Comparison of ENCODE assay signal across 8 mouse cellular contexts in the genomic region with DNA sequence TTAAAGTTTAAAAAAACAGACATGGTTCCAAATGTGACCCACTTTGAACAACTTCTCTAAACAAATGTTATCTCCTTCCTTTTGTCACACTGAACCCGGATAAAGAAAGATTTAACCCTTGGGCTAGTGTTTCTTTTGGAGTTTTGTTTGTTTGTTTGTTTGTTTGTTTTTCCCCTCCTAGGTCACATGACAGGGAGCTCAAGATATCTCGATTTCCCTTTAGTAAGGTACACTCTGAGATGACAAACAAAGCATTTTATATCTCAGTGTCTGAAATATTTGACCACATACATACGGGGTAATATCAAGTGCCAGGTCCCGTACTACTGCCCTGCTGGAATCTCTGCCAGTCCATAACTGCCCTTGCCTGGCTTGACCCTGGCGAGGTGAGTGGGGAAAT. TPM values are rescaled to one million over a fixed set of nuclear protein-coding genes. Genes with fewer than 3 reads are reported as not detected.
DNase-seq lines count a peak whose midpoint lies in the region; ATAC-seq and TF ChIP-seq lines count a peak whose summit lies in the region.

No protein-coding gene starts in this region.

- 17% methylated on average over 5 of the region's 5 CpGs for WGBS in liver, embryonic 14.5 days (ENCODE audit: insufficient replicate concordance)

- no peak overlapping the region for H3K27ac ChIP-seq in liver, embryonic 14.5 days

- DNase-seq in liver, embryonic 14.5 days (ENCODE audit: low read depth in 3 of 3, low spot score in 3 of 3), result no peak
- DNase-seq in cerebellum, postnatal 10 days, result no peak
- DNase-seq in spleen, postnatal 36 days (ENCODE audit: low spot score in 2 of 2), result no peak
- no peak for DNase-seq in layer of hippocampus, postnatal 10 days (ENCODE audit: low spot score in 2 of 2)

- H3K4me1 ChIP-seq in erythroblast, embryonic 14.5 days (ENCODE audit: control insufficient read depth), result peaks cover 16% of the 10 kb centered on the region
- H3K4me1 ChIP-seq in megakaryocyte, embryonic 14.5 days, result peaks cover 15% of the 10 kb centered on the region
- H3K4me1 ChIP-seq in liver, embryonic 14.5 days (replicated peaks; ENCODE audit: control insufficient read depth in 2 of 2, insufficient read depth in 2 of 2, low read length in 1 of 2), result peaks cover 3 to 6% of the 10 kb centered on the region in 2 experiments; a peak in 2 of 4 replicates

- peak overlapping the region; percentile 68 for H3K4me3 ChIP-seq in erythroblast, embryonic 14.5 days (replicated peaks)
- peak overlapping the region; percentile 90 for H3K4me3 ChIP-seq in megakaryocyte, embryonic 14.5 days (replicated peaks)
- H3K4me3 ChIP-seq in liver, embryonic 14.5 days (ENCODE audit: insufficient read depth in 1 of 2, low read depth in 2 of 2, low read length in 2 of 2), result peak overlapping the region; percentile 33 to 53; a peak in 3 of 4 replicates

- no peak for TF ChIP-seq CTCF in liver, embryonic 14.5 days (IDR thresholded peaks at IDR 0.05; ENCODE audit: low read depth)

- TF ChIP-seq EP300 in liver, embryonic 14.5 days (IDR thresholded peaks at IDR 0.05; ENCODE audit: low read depth), result no peak

- no peaks in the 10 kb centered on the region for H3K36me3 ChIP-seq in erythroblast, embryonic 14.5 days (ENCODE audit: control insufficient read depth)
- H3K36me3 ChIP-seq in megakaryocyte, embryonic 14.5 days (replicated peaks; ENCODE audit: low read length), result no peaks in the 10 kb centered on the region
- no peaks in the 10 kb centered on the region for H3K36me3 ChIP-seq in liver, embryonic 14.5 days (replicated peaks; ENCODE audit: control insufficient read depth, insufficient read depth, low read depth)

- no peaks in the 10 kb centered on the region for H3K27me3 ChIP-seq in erythroblast, embryonic 14.5 days (ENCODE audit: control insufficient read depth)
- H3K27me3 ChIP-seq in megakaryocyte, embryonic 14.5 days (replicated peaks), result peaks cover 1% of the 10 kb centered on the region
- no peaks in the 10 kb centered on the region for H3K27me3 ChIP-seq in liver, embryonic 14.5 days (ENCODE audit: control insufficient read depth, insufficient read depth, low read length)

- ATAC-seq in erythroblast, adult 5-6 weeks (replicated peaks; ENCODE audit: low FRiP score, poor library complexity, severe bottlenecking), result no peak
- no peak for ATAC-seq in megakaryocyte, adult 5-6 weeks (ENCODE audit: poor library complexity, severe bottlenecking)
- no peak for ATAC-seq in liver, embryonic 14.5 days (ENCODE audit: insufficient read depth)

- H3K9ac ChIP-seq in liver, embryonic 14.5 days (replicated peaks), result peak overlapping the region; percentile 47

- H3K4me2 ChIP-seq in liver, embryonic 14.5 days (ENCODE audit: low read depth), result peak overlapping the region; percentile 76

- H3K9me3 ChIP-seq in erythroblast, embryonic 14.5 days (ENCODE audit: control insufficient read depth, low read length), result no peaks in the 10 kb centered on the region
- no peaks in the 10 kb centered on the region for H3K9me3 ChIP-seq in megakaryocyte, embryonic 14.5 days
- no peaks in the 10 kb centered on the region for H3K9me3 ChIP-seq in liver, embryonic 14.5 days (ENCODE audit: control insufficient read depth, low read length)

RNA-seq across cellular contexts. Expression of a gene that starts 49.9 kb away (rescaled TPM):
- 12.4 and 21.9 TPM in 2 replicates for polyA plus RNA-seq in erythroblast, embryonic 14.5 days (2012)
- total RNA-seq in erythroblast, adult 5-6 weeks (2015; ENCODE audit: low replicate concordance), result 215 and 279 TPM in 2 replicates
- 157 and 261 TPM in 2 replicates for total RNA-seq in erythroblast, adult 5-6 weeks (2017; ENCODE audit: low replicate concordance)
- 74.1 and 174 TPM in 2 replicates for polyA plus RNA-seq in megakaryocyte, embryonic 14.5 days (2012; ENCODE audit: insufficient read depth, low replicate concordance)
- 322 and 378 TPM in 2 replicates for total RNA-seq in megakaryocyte, adult 5-6 weeks (2015)
- 273 and 294 TPM in 2 replicates for total RNA-seq in megakaryocyte, adult 5-6 weeks (2017)
- polyA plus RNA-seq in liver, embryonic 14.5 days (2012; rRNA removed), result 3.4 and 9.6 TPM in 2 replicates
- polyA plus RNA-seq in liver, embryonic 14.5 days (2014; fragmentation: Nextera tagmentation; extraction: Ambion mirVana), result 18.0 and 22.9 TPM in 2 replicates
- total RNA-seq in layer of hippocampus, postnatal 10 days (2021), result 10 to 100 TPM; 52.5 to 64.9 TPM

RNA-seq across cellular contexts. Expression of a gene that starts 50.1 kb away (rescaled TPM):
- polyA plus RNA-seq in erythroblast, embryonic 14.5 days (2012), result 9,149 and 11,620 TPM in 2 replicates
- total RNA-seq in erythroblast, adult 5-6 weeks (2015; ENCODE audit: low replicate concordance), result 40.2 and 52.7 TPM in 2 replicates
- 924 and 2,814 TPM in 2 replicates for total RNA-seq in erythroblast, adult 5-6 weeks (2017; ENCODE audit: low replicate concordance)
- 10,971 and 11,665 TPM in 2 replicates for polyA plus RNA-seq in megakaryocyte, embryonic 14.5 days (2012; ENCODE audit: insufficient read depth, low replicate concordance)
- 111 and 142 TPM in 2 replicates for total RNA-seq in megakaryocyte, adult 5-6 weeks (2015)
- total RNA-seq in megakaryocyte, adult 5-6 weeks (2017), result 857 and 1,070 TPM in 2 replicates
- 88.3 and 95.9 TPM in 2 replicates for polyA plus RNA-seq in liver, embryonic 14.5 days (2012; rRNA removed)
- 6,830 and 6,963 TPM in 2 replicates for polyA plus RNA-seq in liver, embryonic 14.5 days (2014; fragmentation: Nextera tagmentation; extraction: Ambion mirVana)
- 10 to 100 TPM; 67.2 to 82.7 TPM for total RNA-seq in layer of hippocampus, postnatal 10 days (2021)

RNA-seq across cellular contexts. Expression of a gene that starts 51.4 kb away (rescaled TPM):
- polyA plus RNA-seq in erythroblast, embryonic 14.5 days (2012), result 0.78 and 5.7 TPM in 2 replicates
- 6.9 and 21.5 TPM in 2 replicates for total RNA-seq in erythroblast, adult 5-6 weeks (2015; ENCODE audit: low replicate concordance)
- 699 and 712 TPM in 2 replicates for total RNA-seq in erythroblast, adult 5-6 weeks (2017; ENCODE audit: low replicate concordance)
- polyA plus RNA-seq in megakaryocyte, embryonic 14.5 days (2012; ENCODE audit: insufficient read depth, low replicate concordance), result 88.8 and 245 TPM in 2 replicates
- total RNA-seq in megakaryocyte, adult 5-6 weeks (2015), result 60.0 and 63.1 TPM in 2 replicates
- total RNA-seq in megakaryocyte, adult 5-6 weeks (2017), result 1,683 and 2,067 TPM in 2 replicates
- polyA plus RNA-seq in liver, embryonic 14.5 days (2012; rRNA removed), result 37.4 and 50.3 TPM in 2 replicates
- 33.6 and 35.5 TPM in 2 replicates for polyA plus RNA-seq in liver, embryonic 14.5 days (2014; fragmentation: Nextera tagmentation; extraction: Ambion mirVana)
- 10 to 100 TPM; 22.0 to 32.1 TPM for total RNA-seq in layer of hippocampus, postnatal 10 days (2021)
